Mouse (Mus musculus): Measurements from ENCODE around the gene Trim44. TPM values are rescaled to one million over a fixed set of nuclear protein-coding genes. Genes with fewer than 3 reads are reported as not detected.

Trim44 gene
- polyA plus RNA-seq, 2 experiments from 2014 or later = 8.1 to 10.6 TPM

DNA sequence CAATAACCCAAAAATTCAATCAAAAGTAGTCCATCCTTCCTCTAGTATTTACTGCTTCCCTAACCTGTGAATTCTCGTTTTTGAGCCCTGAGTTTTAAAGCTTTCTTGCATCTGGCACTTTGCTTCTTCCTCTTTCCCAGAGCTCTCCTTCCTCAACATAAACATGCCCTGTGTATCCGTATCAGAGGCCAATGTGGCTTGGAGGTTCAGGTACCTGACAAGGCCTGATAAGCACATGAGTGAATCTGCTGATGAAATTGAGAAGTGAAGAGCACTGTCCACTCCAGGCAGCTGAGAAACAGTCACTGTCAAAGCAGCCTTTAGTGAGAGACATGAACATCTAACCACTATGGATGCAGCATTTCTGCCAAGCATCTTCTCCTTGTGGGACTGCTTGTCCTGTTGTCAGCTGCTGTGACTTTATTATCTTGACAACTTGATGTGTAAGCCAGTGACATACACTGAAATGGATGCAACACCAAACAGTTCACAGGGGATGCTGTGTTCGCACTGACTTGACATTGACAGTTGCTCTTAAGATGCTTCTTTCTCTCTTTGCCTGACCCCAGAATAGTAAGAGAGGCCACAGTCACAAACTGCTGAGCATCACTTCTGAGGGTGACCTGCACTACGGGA, 42.9 kb downstream of the Trim44 start:
- no peak for ATAC-seq

DNA sequence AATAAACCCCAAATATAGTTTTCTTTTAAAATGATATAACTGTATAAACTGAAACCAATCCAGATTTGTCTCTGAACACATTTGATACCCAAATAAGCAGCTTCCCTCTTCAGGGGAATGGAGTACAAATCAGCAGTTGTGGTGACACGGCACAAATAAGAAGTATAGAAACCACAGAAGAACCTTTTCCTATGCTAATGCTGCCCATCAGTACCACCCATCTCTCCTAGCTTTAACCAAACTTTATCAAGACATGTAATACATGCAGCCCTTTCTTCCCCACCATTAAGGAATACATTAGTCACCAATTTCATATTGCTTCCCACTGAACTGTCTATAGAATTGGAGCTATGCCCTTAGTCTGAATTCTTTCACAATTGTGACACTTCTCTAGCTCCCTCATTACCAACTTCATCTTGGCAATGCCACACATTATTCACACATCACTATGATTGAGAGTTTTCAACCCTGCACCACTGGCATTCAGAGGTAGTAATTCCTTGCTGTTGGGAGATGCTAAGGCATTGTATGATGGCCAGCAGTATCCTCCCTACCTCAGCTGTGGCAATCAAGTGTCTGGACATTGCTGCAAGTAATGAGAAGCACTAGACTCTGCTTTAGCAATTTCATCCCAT, 44.6 kb downstream of the Trim44 start:
- no peak for ATAC-seq

DNA sequence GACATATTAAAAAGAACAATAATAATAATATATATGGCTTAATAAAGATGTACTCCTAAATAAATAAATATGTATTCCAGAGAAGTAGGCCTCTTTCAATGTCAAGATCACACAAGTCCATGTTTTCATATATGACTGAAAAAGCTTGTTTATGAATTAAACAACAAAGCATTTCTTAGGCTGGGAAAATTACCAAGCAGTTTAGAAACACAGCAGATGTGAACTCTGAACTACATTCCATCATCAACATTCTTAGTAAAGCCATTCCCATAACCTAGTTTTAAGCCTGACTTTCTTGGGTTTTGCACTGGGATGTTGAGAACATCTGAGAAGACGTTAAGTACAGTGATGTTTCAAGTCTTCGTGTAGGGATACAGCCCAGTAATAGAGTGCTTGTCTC, 45.4 kb downstream of the Trim44 start:
- ATAC-seq = no peak

DNA sequence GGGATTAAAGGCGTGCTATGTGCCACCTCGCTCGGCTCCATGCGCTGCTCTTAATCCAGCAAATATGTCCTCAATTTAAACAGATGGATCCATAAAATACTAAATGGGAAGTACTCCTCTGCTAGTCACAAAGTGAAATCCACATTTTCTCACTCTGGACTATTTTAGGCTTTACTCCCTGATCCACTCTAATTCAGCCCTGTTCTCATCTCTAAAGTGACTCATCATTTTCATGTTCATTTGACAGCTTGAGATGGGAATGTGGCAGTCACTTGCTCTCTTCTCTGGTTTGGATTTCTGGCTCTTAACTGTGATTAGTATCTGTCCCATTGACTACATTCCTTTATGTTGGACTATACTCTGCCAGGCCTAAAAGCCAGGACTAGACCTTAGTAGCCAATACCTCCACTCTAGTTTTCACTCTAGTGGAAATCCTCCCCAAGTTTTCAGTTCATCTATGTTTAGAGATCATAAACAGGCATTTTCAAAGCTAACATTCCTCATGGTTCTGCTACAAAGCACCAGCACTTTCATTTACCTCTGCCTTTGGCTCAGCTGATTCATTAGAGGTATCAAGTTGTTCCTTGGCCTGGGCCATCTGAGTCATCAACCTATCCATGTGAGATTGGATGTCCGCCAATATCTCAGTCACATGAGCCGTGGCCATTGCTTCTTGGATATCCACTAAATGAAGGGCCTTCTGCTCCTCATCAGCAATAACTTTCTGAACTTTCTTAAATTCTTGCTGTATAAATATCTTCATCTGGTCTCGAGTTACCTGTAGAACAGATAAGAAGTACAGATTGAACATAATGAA, 50.5 kb downstream of the Trim44 start:
- ATAC-seq = no peak

DNA sequence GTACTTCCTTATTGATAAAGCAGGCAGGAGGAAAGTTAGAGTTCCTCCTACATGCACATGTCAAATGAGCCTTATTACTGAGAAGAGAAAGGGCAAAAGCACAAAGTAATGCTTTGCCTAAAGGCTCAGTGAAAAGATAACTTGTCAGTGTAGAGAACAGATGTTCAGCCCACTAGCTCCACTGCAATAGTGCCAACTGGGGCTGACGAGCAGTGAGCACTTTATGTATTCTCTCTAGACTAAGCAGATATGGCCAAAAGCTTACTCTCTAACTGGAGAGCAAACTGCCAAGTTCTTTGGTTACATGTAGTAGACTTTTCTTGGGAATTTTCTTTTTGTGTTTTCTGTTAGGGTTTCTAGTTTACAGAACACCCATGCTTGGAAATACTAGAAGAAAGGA, 53.6 kb downstream of the Trim44 start:
- ATAC-seq = no peak

DNA sequence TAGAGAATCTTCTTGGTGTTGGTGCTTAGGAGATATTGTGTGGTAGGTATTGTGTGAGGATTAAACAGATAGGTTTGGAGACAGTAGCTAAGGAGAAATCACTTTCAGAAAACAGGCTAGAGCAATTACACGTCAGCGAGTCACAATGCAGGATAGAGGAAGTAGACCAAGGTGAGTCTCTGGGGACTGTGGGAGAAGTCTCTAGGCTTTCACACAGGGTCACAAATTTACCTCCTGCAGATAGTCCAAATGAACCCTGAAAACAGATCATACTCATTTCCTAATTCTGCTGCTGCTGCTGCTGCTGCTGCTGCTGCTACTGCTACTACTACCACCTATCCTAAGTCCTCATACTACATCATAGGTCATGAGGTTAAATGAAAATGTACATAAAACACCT, 66.2 kb downstream of the Trim44 start:
- ATAC-seq = no peak

DNA sequence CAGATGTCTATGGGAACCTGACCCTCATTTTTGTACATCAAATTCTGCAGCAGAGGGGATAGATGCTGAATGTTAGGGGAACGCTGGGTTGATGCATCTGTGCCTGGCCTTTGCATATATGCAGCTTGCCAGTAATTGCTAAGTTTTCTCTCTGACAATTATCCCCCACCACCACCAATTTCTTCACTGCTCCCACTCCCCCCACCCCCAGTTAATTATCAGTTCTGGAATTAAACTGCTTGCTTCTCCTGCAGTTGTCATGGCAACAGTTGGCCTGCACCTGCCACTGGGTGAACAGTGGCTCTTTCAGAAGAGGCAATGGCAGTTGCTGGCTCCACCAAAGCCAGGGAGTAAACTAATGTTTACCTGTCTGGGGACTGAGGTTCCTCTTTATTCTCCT, 70.8 kb downstream of the Trim44 start:
- no peak for ATAC-seq

DNA sequence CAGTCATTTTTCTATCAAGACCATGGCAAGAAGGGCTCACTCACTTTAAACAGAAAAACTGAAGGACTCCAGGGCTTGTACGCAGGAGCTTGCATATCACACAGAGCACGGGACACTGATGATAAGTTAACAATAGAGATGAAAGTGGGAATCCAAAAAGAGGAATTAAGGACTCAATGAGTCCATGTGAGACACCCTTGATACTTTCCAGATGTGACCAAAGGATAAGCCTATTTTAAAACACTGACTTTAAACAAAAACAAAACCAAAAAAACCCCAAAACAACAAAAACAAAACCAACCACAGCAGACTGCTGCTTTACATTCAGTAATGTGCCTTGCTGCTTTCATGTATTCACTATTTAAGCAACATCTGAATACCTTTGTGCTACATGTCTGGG, 75.7 kb downstream of the Trim44 start:
- ATAC-seq = no peak

DNA sequence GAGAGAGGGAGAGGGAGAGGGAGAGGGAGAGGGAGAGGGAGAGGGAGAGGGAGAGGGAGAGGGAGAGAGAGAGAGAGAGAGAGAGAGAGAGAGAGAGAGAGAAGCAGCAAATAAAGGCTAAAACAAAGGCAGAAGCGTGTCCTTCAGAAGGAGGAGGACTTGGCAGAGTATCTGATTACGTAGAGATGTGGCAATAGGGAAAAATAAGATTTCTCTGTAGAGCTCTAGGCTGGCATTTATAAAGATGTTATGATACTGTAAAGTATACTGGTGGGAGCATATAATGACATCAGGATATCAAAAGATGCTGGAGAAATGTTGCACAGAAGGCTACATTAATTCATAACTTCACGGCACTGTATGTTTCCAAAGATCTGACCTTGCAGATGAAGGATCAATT, 76.5 kb downstream of the Trim44 start:
- ATAC-seq = no peak

DNA sequence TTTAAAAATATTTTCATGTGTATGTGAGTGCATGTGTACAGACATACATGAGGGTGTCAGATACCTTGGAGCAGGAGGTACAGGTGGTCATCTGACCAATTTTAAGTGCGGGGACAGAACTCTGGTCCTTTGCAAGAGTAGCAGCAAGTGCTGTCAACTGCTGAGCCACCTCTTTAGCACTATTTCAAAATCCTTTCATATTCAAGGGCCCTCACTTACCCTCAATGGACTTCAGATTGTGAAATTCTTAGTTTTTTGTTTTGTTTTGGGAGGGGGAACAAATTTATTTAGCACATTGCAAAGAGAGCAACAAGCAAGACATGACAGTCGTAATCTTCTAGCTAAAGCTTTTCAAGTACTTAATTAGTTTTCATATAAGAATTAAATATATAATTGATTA, 81.7 kb downstream of the Trim44 start:
- ATAC-seq = no peak

DNA sequence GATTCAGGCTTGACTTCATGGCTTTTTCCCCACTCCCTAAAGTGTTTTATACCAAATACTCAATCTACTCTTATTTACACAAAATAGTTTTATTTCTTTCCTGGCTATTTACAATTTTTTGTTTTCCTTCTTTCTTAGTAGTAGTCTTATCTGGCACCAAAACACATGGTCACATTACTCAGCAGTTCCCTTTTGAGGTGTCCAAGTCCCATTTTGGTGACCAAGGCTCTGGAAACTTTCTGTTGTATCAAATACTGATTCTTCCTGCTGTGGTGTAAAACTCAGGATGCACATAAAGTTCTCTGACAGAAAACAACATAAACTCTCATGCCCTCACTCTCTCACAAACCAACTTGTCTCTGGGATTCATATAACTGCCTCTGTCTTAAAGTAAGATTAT, 83.3 kb downstream of the Trim44 start:
- ATAC-seq = no peak

DNA sequence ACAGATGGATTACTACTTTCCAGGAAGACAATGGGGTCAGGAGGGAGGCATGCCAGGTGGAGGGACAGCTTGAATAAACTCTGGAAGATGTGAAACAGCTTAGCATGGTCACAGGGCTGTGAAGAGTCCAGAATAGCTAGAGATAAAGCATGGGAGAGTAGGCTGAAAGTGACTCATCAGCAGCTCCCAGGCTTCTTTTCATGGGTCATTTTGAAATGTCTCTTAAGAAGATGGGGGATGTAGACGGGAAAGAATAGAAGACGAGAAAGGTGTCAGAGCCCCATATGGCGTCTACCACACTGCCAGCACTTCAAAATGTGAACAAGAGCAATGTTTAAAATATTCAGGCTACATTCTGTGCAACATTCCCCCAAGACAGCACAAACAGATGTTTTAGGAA, 91.1 kb downstream of the Trim44 start:
- no peak for ATAC-seq

DNA sequence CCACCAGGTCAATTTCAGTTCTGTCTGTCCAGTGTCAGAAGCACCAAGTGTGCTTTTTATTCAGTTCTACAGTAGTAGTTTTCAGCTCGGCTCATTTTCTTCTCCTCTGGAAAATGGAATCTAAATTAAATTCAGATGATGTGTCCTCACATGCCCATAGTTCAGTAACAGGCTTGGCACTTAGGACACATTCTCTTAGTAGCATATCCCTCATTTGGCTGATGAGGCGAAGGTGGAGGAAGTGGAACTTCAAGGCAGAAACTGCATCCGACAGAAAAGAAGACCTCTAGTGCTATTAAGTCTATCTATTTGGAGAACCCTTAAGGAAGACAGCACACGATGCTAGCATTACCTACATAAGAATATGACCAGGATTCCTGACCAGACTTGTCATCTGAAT, 92.5 kb downstream of the Trim44 start:
- ATAC-seq = no peak

DNA sequence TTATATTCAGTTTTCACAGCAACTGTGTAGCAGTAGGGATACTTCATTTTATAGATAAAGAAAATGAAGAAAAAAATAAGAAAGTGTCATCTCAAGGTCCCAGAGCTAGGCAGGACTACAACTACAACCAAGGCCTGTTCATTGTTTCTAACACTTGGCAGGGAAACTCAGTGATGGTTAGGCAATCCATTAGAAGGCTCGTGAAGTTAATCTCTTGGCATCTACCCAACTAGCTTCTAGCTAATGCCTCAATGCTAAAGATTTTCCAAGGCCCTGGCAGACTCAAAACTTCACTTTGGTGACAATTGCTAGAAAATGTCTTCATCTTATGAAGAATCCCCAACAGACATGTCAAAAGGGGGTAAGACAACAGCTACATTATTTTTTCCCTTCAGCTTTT, 93.0 kb downstream of the Trim44 start:
- ATAC-seq = no peak

DNA sequence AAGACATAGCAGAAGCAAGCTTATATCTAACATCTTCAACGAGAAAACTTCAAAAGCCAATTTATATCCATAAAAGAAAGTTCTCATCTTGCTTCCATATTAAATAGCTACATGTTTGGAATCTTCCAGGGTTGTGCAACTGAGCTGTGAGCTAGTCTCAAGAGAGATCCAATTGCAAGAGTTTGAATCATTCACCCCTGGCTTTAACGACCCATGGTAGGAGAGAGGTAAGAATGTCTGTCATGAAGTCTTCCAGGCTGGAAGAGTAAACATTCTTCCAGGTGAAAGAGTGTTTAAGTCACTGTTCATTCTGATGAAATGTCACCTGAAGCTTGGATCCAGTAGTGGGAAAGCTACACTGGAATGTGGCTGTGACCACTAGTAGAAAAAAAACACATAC, 93.6 kb downstream of the Trim44 start:
- ATAC-seq = no peak

DNA sequence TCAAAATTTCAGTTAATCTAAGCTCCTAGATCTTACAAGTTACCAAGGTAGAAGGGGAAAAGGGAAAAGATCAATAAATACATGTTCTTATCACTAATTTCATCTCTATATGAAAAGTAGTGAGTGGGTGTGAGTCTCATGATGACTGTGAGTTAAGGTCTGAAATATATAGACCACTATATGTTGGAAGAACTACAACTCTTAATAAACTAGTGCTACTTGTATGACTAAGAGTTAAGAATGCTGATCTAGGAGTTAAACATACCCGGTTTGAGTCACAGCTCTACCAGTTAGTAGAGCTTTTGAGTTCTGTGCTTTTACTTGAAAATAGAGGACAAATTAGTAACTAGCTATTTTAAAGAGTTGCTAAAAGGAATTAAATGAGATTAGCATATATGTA, 94.7 kb downstream of the Trim44 start:
- ATAC-seq = peak; percentile 81

DNA sequence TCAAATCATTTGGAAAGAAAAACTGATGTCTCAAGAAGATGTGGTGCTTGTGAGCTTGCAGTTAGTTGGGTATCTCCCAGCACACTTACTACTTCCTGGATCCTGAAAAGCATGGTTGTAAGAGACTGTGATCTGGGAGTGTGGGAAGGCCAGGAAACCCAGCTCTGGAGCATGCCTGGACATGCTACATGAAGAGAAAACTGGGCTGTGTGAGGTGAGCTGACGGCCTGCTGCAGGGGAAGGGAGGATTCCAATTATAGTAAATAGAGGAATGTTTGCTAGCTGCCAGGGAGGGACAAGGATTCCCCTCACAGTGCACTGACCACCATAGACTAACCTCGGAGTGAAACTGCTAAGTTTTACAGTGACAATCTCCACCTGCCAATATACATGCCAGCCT, 104.4 kb downstream of the Trim44 start:
- no peak for ATAC-seq

DNA sequence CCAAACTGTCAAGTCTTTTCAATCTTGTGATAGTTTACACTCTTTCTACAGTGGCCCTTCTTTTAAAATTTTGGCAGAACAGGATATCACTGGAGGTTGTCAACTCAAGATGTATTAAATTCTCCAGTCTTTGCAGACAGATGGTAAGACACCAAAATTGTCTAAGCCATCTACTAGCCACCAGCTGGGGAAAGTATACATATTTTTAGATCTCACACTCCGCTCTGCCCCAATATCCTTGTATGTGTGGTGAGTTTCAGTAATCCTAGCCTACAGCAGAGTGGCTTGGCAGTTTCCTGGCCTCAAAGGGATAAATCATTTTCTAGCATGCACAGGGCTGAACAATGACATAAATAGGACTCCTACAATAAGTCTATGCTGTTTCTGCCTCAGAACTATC, 105.1 kb downstream of the Trim44 start:
- ATAC-seq = no peak

DNA sequence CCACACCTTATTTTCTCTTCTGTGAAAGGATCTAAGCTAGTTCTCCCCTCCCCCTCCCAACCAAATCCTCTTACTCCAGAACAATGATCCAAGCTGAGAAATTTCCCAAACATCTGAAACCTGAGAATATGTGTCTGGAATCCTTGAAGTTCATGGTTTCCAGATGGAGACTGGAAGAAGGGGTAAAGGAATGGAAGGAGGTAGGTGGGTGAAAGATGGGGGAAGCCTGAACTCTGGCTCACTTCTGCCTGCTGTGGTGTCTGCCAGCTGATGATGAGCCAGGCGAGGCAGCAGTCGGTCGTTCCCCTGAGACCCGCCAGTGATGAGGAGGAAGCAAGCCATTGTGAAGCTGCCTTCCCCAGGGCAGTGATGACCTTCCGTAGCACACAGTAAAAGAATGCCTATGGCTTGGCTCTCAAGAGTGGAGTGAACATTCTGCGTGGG, 112.8 kb downstream of the Trim44 start:
- ATAC-seq = no peak

DNA sequence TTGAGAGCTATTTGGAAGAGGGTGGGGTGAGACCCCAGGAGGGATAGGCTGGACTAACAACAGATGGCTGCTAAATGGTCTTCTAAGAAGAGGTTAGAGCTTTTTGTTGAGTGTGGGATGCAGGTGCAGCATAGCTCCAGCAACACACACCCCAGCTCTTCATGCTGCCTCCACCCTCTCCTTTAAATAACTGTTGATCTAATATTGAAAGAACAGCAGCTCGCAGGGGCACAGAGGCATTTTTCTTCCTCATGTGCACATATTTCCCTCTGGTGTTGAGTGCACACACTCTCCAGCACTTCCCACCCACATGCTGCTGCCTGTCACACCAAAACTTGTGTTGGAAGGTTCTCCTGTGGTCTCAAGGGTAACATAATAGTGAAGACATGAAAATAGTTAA, 114.4 kb downstream of the Trim44 start:
- ATAC-seq = no peak

DNA sequence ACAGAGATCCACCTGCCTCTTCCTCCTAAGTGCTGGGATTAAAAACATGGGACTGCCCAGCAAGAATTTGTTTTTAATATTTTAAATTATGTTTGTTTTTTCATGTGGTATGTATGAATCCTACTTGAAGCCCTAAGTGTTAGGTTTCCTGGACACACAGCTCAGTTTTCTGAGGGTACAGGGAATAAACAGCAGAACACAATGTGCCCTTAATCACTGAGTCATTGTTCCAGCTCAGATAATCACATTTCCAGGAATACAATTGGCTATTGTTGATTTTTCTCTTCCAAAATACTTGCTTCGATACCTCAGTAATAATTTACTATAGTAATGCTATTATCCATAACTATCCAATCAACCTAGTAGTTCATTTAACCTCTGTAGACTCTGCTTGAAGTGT, 115.6 kb downstream of the Trim44 start:
- ATAC-seq = no peak

DNA sequence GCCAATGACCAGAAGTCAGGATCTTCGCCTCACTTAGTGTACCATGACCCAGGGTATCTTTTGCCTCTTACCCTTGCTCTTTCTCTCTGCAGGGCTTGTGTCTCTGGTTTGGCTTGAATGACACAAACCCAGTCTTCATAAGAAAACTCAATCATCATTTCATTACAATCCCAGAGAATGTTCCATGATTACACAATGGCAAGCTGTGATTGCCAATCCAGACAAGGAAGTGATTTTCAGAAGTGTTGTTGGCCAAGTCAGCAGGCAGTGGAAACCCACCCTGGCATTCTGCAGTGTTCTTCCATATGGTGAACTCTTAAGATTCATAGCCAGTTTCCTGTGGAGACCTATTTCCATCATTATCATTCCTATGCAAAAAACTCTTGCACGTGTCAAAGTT, 116.1 kb downstream of the Trim44 start:
- no peak for ATAC-seq

DNA sequence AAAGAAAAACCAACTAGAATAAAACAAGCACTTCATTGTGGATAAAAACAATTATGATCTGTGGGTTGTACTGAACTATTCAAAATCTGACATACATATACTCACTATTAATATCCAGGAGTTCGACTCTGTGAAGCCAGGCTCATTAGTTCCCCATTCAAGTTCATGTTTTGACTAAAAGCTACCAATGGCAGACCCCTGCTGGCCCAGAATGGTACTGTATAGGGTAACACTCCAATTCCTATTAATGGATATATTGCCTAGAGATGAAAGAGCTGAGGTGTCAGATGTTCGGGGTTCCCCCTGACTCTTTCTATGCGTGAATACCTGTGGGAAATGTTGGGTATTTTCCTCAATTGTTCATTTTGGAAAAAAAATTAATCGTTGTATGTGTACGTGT, 117.6 kb downstream of the Trim44 start:
- peak; percentile 81 for ATAC-seq

DNA sequence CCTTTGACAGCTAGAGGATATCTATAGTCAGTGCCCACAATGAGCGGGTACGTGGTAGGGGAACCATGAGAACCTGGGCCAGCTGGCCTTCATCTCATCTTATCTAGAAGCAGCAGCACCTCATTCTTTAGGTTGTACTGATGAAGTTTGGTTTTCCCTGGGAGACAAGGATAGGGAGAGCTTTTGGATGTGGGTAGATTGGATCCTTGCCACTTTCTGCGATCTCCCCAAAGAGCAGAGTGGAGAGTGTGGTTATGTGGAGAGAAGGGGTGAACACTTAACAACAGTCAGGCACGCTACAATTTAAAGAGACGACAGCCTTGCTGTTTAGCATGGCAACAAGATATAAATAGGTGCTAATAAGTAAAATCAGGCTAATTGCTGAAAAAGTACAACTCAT, 119.0 kb downstream of the Trim44 start:
- ATAC-seq = no peak
